Mouse (Mus musculus) CD8-positive naive resting alpha-beta T cell, adult 2 months (primary cell): ENCODE results near the gene Acsf3.

Source experiments
- DNase-seq, 2 experiments: peaks; one replicate each; pipeline ENCODE4 v3.0.0; 2022; ENCODE audit warnings: low read depth in 2 of 2, low spot score in 2 of 2

The Acsf3 gene

GRCm38 (mm10) chr8:122810376-122810775 lies 35.1 kb downstream of the Acsf3 start:
- DNase-seq, result no peak

- no peak for DNase-seq
Measured at GRCm38 (mm10) chr8:122811870-122812494, 36.7 kb downstream of the Acsf3 start.

- DNase-seq, result no peak
Measured at GRCm38 (mm10) chr8:122812610-122813250, 37.4 kb downstream of the Acsf3 start.

GRCm38 (mm10) chr8:122814608-122815007 lies 39.3 kb downstream of the Acsf3 start:
- DNase-seq, result no peak

GRCm38 (mm10) chr8:122816965-122817364 lies 41.7 kb downstream of the Acsf3 start:
- DNase-seq, result no peak

- no peak for DNase-seq
Measured at GRCm38 (mm10) chr8:122817724-122818496, 42.6 kb downstream of the Acsf3 start.

GRCm38 (mm10) chr8:122819776-122820175 lies 44.5 kb downstream of the Acsf3 start:
- DNase-seq, result no peak

GRCm38 (mm10) chr8:122824571-122824970 lies 49.3 kb downstream of the Acsf3 start:
- no peak for DNase-seq

GRCm38 (mm10) chr8:122824986-122825385 lies 49.7 kb downstream of the Acsf3 start:
- no peak for DNase-seq

GRCm38 (mm10) chr8:122825408-122825807 lies 50.1 kb downstream of the Acsf3 start:
- DNase-seq, result no peak

GRCm38 (mm10) chr8:122829396-122829795 lies 54.1 kb downstream of the Acsf3 start:
- no peak for DNase-seq

GRCm38 (mm10) chr8:122830349-122831061 lies 55.2 kb downstream of the Acsf3 start:
- peak; percentile 83 to 91 for DNase-seq

- DNase-seq, result no peak
Measured at GRCm38 (mm10) chr8:122834416-122834815, 59.1 kb downstream of the Acsf3 start.

GRCm38 (mm10) chr8:122834971-122835370 lies 59.7 kb downstream of the Acsf3 start:
- DNase-seq, result peak; percentile 61 to 69

GRCm38 (mm10) chr8:122836199-122836598 lies 60.9 kb downstream of the Acsf3 start:
- DNase-seq, result no peak

GRCm38 (mm10) chr8:122836696-122837095 lies 61.4 kb downstream of the Acsf3 start:
- DNase-seq, result no peak

- DNase-seq, result no peak
Measured at GRCm38 (mm10) chr8:122844161-122844560, 68.9 kb downstream of the Acsf3 start.

GRCm38 (mm10) chr8:122845662-122846061 lies 70.4 kb downstream of the Acsf3 start:
- DNase-seq, result no peak

GRCm38 (mm10) chr8:122847829-122848561 lies 72.7 kb downstream of the Acsf3 start, which contains the start of gene Cdh15:
Gene Cdh15, plus strand, starts transcription at chr8:122847966.
- no peak for DNase-seq

GRCm38 (mm10) chr8:122849152-122849910 lies 74.0 kb downstream of the Acsf3 start:
- DNase-seq, result no peak
